Mouse (Mus musculus) hindbrain, embryonic 12.5 days (tissue): ENCODE measurements around the gene Mlip. TPM values are rescaled to one million over a fixed set of nuclear protein-coding genes. Genes with fewer than 3 reads are reported as not detected.
"Not testable (repeated sequence)": the region's sequence is repeated elsewhere in the genome, so short reads cannot be mapped to it uniquely, and the experiment has no call there.

Experiments
- ATAC-seq: fragments of 200-750 bp; cut with Nextera tagmentation; 2 replicates; pipeline ENCODE4 v1.8.0; 2017; ENCODE audit warnings: moderate TSS enrichment; ENCODE audit not compliant: low FRiP score
- H3K27ac ChIP-seq: fragments of 300-500 bp; sonication (generic); 2 replicates; pipeline ENCODE4 v1.5.1; 2016; ENCODE audit warnings: mild to moderate bottlenecking
- H3K27me3 ChIP-seq: fragments of 300-500 bp; sonication (generic); 2 replicates; pipeline ENCODE4 v1.6.1; 2016; ENCODE audit warnings: mild to moderate bottlenecking
- H3K36me3 ChIP-seq: fragments of 300-500 bp; sonication (generic); 2 replicates; pipeline ENCODE4 v1.6.1; 2016; ENCODE audit warnings: mild to moderate bottlenecking
- H3K4me1 ChIP-seq: fragments of 300-500 bp; sonication (generic); 2 replicates; pipeline ENCODE4 v1.6.1; 2016
- H3K4me2 ChIP-seq: fragments of 300-500 bp; sonication (generic); replicated peaks from 2 replicates; pipeline ENCODE4 v1.6.1; 2016; ENCODE audit warnings: mild to moderate bottlenecking
- H3K4me3 ChIP-seq: fragments of 300-500 bp; sonication (generic); 2 replicates; pipeline ENCODE4 v1.5.1; 2016; ENCODE audit warnings: mild to moderate bottlenecking
- H3K9ac ChIP-seq: fragments of 300-500 bp; sonication (generic); 2 replicates; pipeline ENCODE4 v1.6.1; 2016; ENCODE audit warnings: mild to moderate bottlenecking, moderate library complexity
- H3K9me3 ChIP-seq: fragments of 300-500 bp; sonication (generic); replicated peaks from 2 replicates; pipeline ENCODE4 v1.6.1; 2016; ENCODE audit warnings: mild to moderate bottlenecking
- WGBS: fragments of 180-500 bp; shearing (Covaris S2); methylation state at CpG from one replicate; pipeline ENCODE4 v1.1.7; 2016; 5-methylcytosine and 5-hydroxymethylcytosine counted together
- polyA plus RNA-seq: library from polyadenylated mRNA; unstranded; fragments of >200 nt; fragmentation: Nextera tagmentation; extraction: Ambion mirVana; gene quantifications from 2 replicates; pipeline ENCODE4 v1.2.1, GENCODE M21; 2016

Mlip gene
- polyA plus RNA-seq, 1 experiment from 2014 or later = 1.3 TPM

DNA sequence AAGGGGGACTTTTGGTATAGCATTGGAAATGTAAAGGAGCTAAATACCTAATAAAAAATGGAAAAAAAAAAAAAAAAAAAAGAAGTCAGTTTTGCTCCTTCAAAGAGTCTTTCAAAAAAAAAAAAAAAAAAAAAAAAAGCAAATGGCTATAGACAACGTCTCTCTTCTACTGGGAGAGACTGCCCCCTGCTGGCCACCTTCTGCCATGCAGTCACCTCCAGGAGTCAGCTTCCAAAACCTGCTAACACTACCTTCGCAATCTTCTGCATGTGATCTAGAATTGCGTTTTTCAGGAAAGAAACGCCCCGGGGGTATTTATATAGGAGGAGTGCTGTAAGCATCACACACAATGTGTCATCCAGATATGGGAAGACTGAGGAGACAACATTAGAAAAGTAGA lies 26.9 kb upstream of the Mlip start:
- no peaks in the 10 kb centered on the region; the same call in 1 of the 2 replicates for H3K4me1 ChIP-seq
- H3K9ac ChIP-seq = no peak overlapping the region
- no peaks in the 10 kb centered on the region for H3K27me3 ChIP-seq
- no peaks in the 10 kb centered on the region for H3K9me3 ChIP-seq
- no peak overlapping the region for H3K4me3 ChIP-seq
- H3K4me2 ChIP-seq = no peak overlapping the region
- WGBS = 55% methylated on average over 5 of the region's 5 CpGs
- no peak for ATAC-seq
- H3K36me3 ChIP-seq = no peaks in the 10 kb centered on the region
- no peak overlapping the region for H3K27ac ChIP-seq

GRCm38 (mm10) chr9:77377696-77378095 lies 24.9 kb upstream of the Mlip start:
- no peaks in the 10 kb centered on the region for H3K36me3 ChIP-seq
- no peak overlapping the region for H3K4me2 ChIP-seq
- no peak overlapping the region for H3K27ac ChIP-seq
- ATAC-seq = no peak
- no peaks in the 10 kb centered on the region for H3K9me3 ChIP-seq
- H3K9ac ChIP-seq = no peak overlapping the region
- no peaks in the 10 kb centered on the region for H3K27me3 ChIP-seq
- WGBS = 64% methylated on average over 10 of the region's 10 CpGs
- no peak overlapping the region for H3K4me3 ChIP-seq
- no peaks in the 10 kb centered on the region; the same call in 1 of the 2 replicates for H3K4me1 ChIP-seq

GRCm38 (mm10) chr9:77377082-77377481 lies 24.3 kb upstream of the Mlip start:
- ATAC-seq = no peak
- no peaks in the 10 kb centered on the region for H3K27me3 ChIP-seq
- no peaks in the 10 kb centered on the region; the same call in 1 of the 2 replicates for H3K4me1 ChIP-seq
- H3K9me3 ChIP-seq = no peaks in the 10 kb centered on the region
- H3K4me3 ChIP-seq = no peak overlapping the region
- no peak overlapping the region for H3K9ac ChIP-seq
- H3K36me3 ChIP-seq = no peaks in the 10 kb centered on the region
- no peak overlapping the region for H3K4me2 ChIP-seq
- H3K27ac ChIP-seq = no peak overlapping the region
- WGBS = 69% methylated on average over 10 of the region's 10 CpGs

- no peaks in the 10 kb centered on the region for H3K9me3 ChIP-seq
- H3K4me2 ChIP-seq = no peak overlapping the region
- no peak overlapping the region for H3K4me3 ChIP-seq
- no peaks in the 10 kb centered on the region for H3K4me1 ChIP-seq
- no peak overlapping the region for H3K27ac ChIP-seq
- no peak overlapping the region for H3K9ac ChIP-seq
- ATAC-seq = no peak
- no peaks in the 10 kb centered on the region for H3K27me3 ChIP-seq
- 90% methylated on average over 7 of the region's 7 CpGs for WGBS
- no peaks in the 10 kb centered on the region for H3K36me3 ChIP-seq
Observed at GRCm38 (mm10) chr9:77376561-77376960, 23.8 kb upstream of the Mlip start.

- Histone ChIP-seq H3K9ac (no peak overlapping the region), H3K9me3 (no peaks in the 10 kb centered on the region), H3K4me2 (no peak overlapping the region), H3K4me3 (no peak overlapping the region), H3K27ac (no peak overlapping the region), H3K4me1 (no peaks in the 10 kb centered on the region), H3K36me3 (no peaks in the 10 kb centered on the region), H3K27me3 (no peaks in the 10 kb centered on the region)
- no peak for ATAC-seq
- whole genome bisulfite sequencing = 69% methylated on average over 3 of the region's 3 CpGs
Observed at GRCm38 (mm10) chr9:77370706-77371105, 17.9 kb upstream of the Mlip start.

- ATAC-seq = no peak
- no peaks in the 10 kb centered on the region for H3K36me3 ChIP-seq
- H3K4me3 ChIP-seq = no peak overlapping the region
- H3K27me3 ChIP-seq = no peaks in the 10 kb centered on the region
- no peak overlapping the region for H3K4me2 ChIP-seq
- no peak overlapping the region for H3K27ac ChIP-seq
- WGBS = 72% methylated on average over 9 of the region's 9 CpGs
- no peak overlapping the region for H3K9ac ChIP-seq
- H3K4me1 ChIP-seq = no peaks in the 10 kb centered on the region
- no peaks in the 10 kb centered on the region for H3K9me3 ChIP-seq
Observed at GRCm38 (mm10) chr9:77369262-77369661, 16.5 kb upstream of the Mlip start.

DNA sequence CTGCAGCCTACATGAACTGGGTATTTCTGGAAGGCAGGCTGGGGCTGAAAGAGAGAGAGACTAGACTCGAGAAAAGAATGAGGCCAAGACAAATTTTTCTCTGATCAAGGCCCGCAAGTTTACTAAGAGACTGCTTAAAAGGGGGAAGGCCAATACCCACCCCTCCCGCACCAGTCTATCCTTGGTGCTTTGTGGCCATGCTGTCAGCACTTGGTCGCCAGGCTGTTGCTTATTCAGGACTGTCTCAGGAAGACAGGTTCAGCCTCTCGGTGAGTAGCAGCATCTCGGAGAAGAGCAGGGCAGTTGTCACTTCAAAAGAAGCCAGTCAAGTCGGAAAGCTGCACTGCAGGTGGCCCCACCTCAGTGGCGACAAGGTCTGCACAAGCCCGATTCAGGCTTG lies 11.9 kb upstream of the Mlip start:
- not testable (repeated sequence) for H3K27me3 ChIP-seq, H3K27ac ChIP-seq, H3K4me3 ChIP-seq, H3K9ac ChIP-seq, H3K9me3 ChIP-seq, H3K36me3 ChIP-seq, H3K4me1 ChIP-seq, H3K4me2 ChIP-seq, ATAC-seq
- WGBS = 58% methylated on average over 9 of the region's 9 CpGs

DNA sequence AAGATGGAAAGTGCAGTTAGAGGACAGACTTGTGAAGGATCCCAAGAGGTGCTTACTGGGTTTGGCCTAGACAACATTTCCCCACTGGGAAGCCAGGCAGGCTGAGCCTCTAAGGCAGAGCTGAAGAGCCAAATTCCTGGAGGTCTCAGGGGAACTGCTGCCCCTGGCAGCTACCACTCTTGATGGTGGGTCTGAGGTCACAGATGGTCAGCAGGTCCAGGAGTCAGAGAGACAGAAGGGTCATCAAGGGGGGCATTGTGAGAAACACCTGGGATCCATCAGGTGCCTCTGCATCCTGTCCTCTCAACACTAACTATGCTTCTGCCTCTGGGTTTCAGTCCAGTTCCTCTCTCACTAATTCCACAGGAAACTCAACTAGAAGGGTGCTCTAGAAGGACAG lies 10.1 kb upstream of the Mlip start:
- no peaks in the 10 kb centered on the region for H3K27me3 ChIP-seq
- H3K4me1 ChIP-seq = no peaks in the 10 kb centered on the region
- no peaks in the 10 kb centered on the region for H3K36me3 ChIP-seq
- no peak overlapping the region for H3K27ac ChIP-seq
- ATAC-seq = no peak
- H3K4me2 ChIP-seq = no peak overlapping the region
- no peaks in the 10 kb centered on the region for H3K9me3 ChIP-seq
- no peak overlapping the region for H3K9ac ChIP-seq
- H3K4me3 ChIP-seq = no peak overlapping the region

GRCm38 (mm10) chr9:77360654-77361053 lies 7.9 kb upstream of the Mlip start:
- H3K9ac ChIP-seq = no peak overlapping the region
- no peaks in the 10 kb centered on the region for H3K27me3 ChIP-seq
- H3K36me3 ChIP-seq = no peaks in the 10 kb centered on the region
- no peak overlapping the region for H3K27ac ChIP-seq
- H3K4me2 ChIP-seq = no peak overlapping the region
- H3K9me3 ChIP-seq = no peaks in the 10 kb centered on the region
- ATAC-seq = no peak
- peaks cover 3% of the 10 kb centered on the region; the same call in 1 of the 2 replicates for H3K4me1 ChIP-seq
- no peak overlapping the region for H3K4me3 ChIP-seq
- WGBS = 82% methylated on average over 8 of the region's 8 CpGs

GRCm38 (mm10) chr9:77359278-77359973 lies 6.7 kb upstream of the Mlip start:
- H3K4me1 ChIP-seq = peaks cover 3% of the 10 kb centered on the region; the same call in 1 of the 2 replicates
- H3K9me3 ChIP-seq = no peaks in the 10 kb centered on the region
- WGBS = 75% methylated on average over 10 of the region's 10 CpGs
- H3K27ac ChIP-seq = no peak overlapping the region
- H3K4me3 ChIP-seq = no peak overlapping the region
- no peaks in the 10 kb centered on the region for H3K27me3 ChIP-seq
- ATAC-seq = peak; percentile 65
- H3K4me2 ChIP-seq = no peak overlapping the region
- no peak overlapping the region for H3K9ac ChIP-seq
- H3K36me3 ChIP-seq = no peaks in the 10 kb centered on the region

DNA sequence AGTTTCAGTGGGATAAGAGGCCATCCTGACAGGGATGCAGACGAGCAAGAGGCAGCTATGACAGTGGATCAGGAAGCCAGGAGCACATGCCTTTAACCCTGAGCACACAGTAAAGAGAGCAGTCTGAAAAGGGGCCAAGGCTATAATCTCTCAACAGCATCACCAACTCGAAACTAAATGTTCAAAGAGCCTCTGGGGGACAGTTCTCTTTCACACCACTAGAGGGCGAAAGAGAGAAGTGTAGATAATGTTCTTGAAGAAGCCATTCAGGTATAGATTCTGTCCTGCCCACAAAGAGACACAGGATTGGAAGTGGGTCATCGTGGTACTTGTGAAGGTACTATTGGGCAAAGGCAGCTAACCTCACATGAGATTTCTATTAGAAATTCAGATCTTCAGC lies 1.2 kb upstream of the Mlip start:
- Histone ChIP-seq H3K9me3 (peaks cover 5% of the 10 kb centered on the region; the same call in 1 of the 2 replicates), H3K27ac (no peak overlapping the region), H3K4me3 (no peak overlapping the region), H3K36me3 (no peaks in the 10 kb centered on the region), H3K9ac (no peak overlapping the region), H3K27me3 (no peaks in the 10 kb centered on the region), H3K4me1 (peaks cover 3% of the 10 kb centered on the region; the same call in 1 of the 2 replicates), H3K4me2 (no peak overlapping the region)
- WGBS = 87% methylated on average over 4 of the region's 4 CpGs
- no peak for ATAC-seq

- Histone ChIP-seq H3K9ac (no peak overlapping the region), H3K4me2 (no peak overlapping the region), H3K27me3 (no peaks in the 10 kb centered on the region), H3K9me3 (no peaks in the 10 kb centered on the region), H3K36me3 (no peaks in the 10 kb centered on the region), H3K27ac (no peak overlapping the region), H3K4me1 (no peaks in the 10 kb centered on the region), H3K4me3 (no peak overlapping the region)
- WGBS = 87% methylated on average over 7 of the region's 7 CpGs
- no peak for ATAC-seq
Observed at GRCm38 (mm10) chr9:77347704-77348103, 5.1 kb downstream of the Mlip start.

- no peak overlapping the region for H3K4me2 ChIP-seq
Observed at GRCm38 (mm10) chr9:77344318-77344717, 8.5 kb downstream of the Mlip start.

More at GRCm38 (mm10) chr9:77344318-77344717, 8.5 kb downstream of the Mlip start:
- H3K27ac ChIP-seq = no peak overlapping the region
- H3K27me3 ChIP-seq = no peaks in the 10 kb centered on the region
- no peaks in the 10 kb centered on the region for H3K9me3 ChIP-seq
- no peak overlapping the region for H3K9ac ChIP-seq
- 75% methylated on average over 7 of the region's 7 CpGs for WGBS
- peaks cover 7% of the 10 kb centered on the region for H3K4me1 ChIP-seq
- ATAC-seq = no peak
- no peak overlapping the region for H3K4me3 ChIP-seq
- no peaks in the 10 kb centered on the region for H3K36me3 ChIP-seq
